Mouse (Mus musculus) stomach, postnatal 0 days (tissue): Measurements from ENCODE around the gene Sp8.

Experiments used
- CTCF ChIP-seq: IDR thresholded peaks from 2 replicates; pipeline ENCODE4 v1.5.1; 2016; ENCODE audit warnings: antibody characterized with exemption, low read depth, mild to moderate bottlenecking, moderate library complexity
- EP300 ChIP-seq: optimal IDR thresholded peaks from 2 replicates; pipeline ENCODE3; 2016; ENCODE audit warnings: antibody characterized with exemption

DNA sequence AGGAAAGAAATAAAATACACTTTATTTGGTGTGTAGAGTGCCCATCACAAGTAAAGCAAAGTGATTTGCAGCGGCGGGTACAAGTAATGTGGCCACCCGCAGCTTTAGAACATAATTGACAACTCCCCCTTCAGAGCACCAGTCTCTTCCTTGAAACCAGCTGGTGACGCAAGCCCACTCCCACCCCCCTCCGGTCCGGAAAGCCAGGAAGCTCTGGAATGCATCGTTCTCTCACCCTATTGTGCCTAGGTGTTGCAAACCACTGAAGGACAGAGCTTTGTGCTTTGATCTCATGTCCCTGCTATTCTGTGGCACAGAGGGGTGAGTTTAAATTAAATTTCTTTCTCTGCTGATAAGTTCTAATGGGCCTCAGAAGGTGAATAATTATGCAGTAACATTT, 10.0 kb downstream of the Sp8 start:
- no peak for TF ChIP-seq CTCF
- no peak for TF ChIP-seq EP300
